Mouse (Mus musculus) kidney, adult 11 months (tissue): ENCODE data around the gene Vipr1.

Experiments
- DNase-seq: peaks from one replicate; pipeline ENCODE4 v3.0.0; 2022

Vipr1 gene

GRCm38 (mm10) chr9:121719347-121720331 lies 77.1 kb downstream of the Vipr1 start:
- DNase-seq, result peak; percentile 45
